Mouse (Mus musculus): ENCODE results near the gene Slc26a9. TPM values are rescaled to one million over a fixed set of nuclear protein-coding genes. Genes with fewer than 3 reads are reported as not detected.
"Not testable (repeated sequence)": the region's sequence is repeated elsewhere in the genome, so short reads cannot be mapped to it uniquely, and the experiment has no call there.

The Slc26a9 gene
- polyA plus RNA-seq, 1 experiment from 2014 or later = 0.51 TPM

- H3K4me1 ChIP-seq (replicated peaks; ENCODE audit: control insufficient read depth, insufficient read depth, low read length); ATAC-seq (replicated peaks; ENCODE audit: low FRiP score, low TSS enrichment, low read depth); H3K9ac ChIP-seq (ENCODE audit: low read length); H3K4me2 ChIP-seq (ENCODE audit: low read length); H3K9me3 ChIP-seq (ENCODE audit: control insufficient read depth, low read length); H3K27me3 ChIP-seq (replicated peaks; ENCODE audit: control insufficient read depth, insufficient read depth, low read length); H3K27ac ChIP-seq (ENCODE audit: low read depth); H3K36me3 ChIP-seq (ENCODE audit: control insufficient read depth, insufficient read depth, low read length); DNase-seq (ENCODE audit: low spot score); H3K4me3 ChIP-seq (ENCODE audit: low read depth, low read length): not testable (repeated sequence)
- 73% methylated on average over 8 of the region's 9 CpGs for WGBS
Observed at GRCm38 (mm10) chr1:131820353-131820752, 76.5 kb downstream of the Slc26a9 start.

GRCm38 (mm10) chr1:131820887-131821328 is 77.1 kb downstream of the Slc26a9 start:
- 80% methylated on average over 10 of the region's 10 CpGs for WGBS
- DNase-seq (ENCODE audit: low spot score) (no peak), ATAC-seq (replicated peaks; ENCODE audit: low FRiP score, low TSS enrichment, low read depth) (no peak)
- no peaks in the 10 kb centered on the region for H3K9me3 ChIP-seq (ENCODE audit: control insufficient read depth, low read length)
- H3K36me3 ChIP-seq (ENCODE audit: control insufficient read depth, insufficient read depth, low read length) = no peaks in the 10 kb centered on the region
- H3K4me3 ChIP-seq (ENCODE audit: low read depth, low read length) = no peak overlapping the region
- no peaks in the 10 kb centered on the region for H3K4me1 ChIP-seq (replicated peaks; ENCODE audit: control insufficient read depth, insufficient read depth, low read length)
- H3K4me2 ChIP-seq (ENCODE audit: low read length) = no peak overlapping the region
- no peak overlapping the region for H3K27ac ChIP-seq (ENCODE audit: low read depth)
- H3K27me3 ChIP-seq (replicated peaks; ENCODE audit: control insufficient read depth, insufficient read depth, low read length) = no peaks in the 10 kb centered on the region
- no peak overlapping the region for H3K9ac ChIP-seq (ENCODE audit: low read length)

Other genes with a start within 250 kb of the Slc26a9 start
- 14.3 and 16.4 TPM in 2 replicates for gene Srgap2, start 216.7 kb upstream of the Slc26a9 start, polyA plus RNA-seq (2014; fragmentation: Nextera tagmentation; extraction: Ambion mirVana)
- 2.8 and 3.0 TPM in 2 replicates for gene Fam72a, start 216.1 kb upstream of the Slc26a9 start, polyA plus RNA-seq (2014; fragmentation: Nextera tagmentation; extraction: Ambion mirVana)
- 0.04 TPM in 1 of 2 replicates, not detected in the other for gene Avpr1b, start 144.8 kb upstream of the Slc26a9 start, polyA plus RNA-seq (2014; fragmentation: Nextera tagmentation; extraction: Ambion mirVana)
- gene Ctse, start 105.7 kb upstream of the Slc26a9 start, polyA plus RNA-seq (2014; fragmentation: Nextera tagmentation; extraction: Ambion mirVana) = 0.38 and 1.0 TPM in 2 replicates
- gene Rab7b, start 55.3 kb upstream of the Slc26a9 start, polyA plus RNA-seq (2014; fragmentation: Nextera tagmentation; extraction: Ambion mirVana) = 3.0 and 4.3 TPM in 2 replicates
- gene Pm20d1, start 53.4 kb downstream of the Slc26a9 start, polyA plus RNA-seq (2014; fragmentation: Nextera tagmentation; extraction: Ambion mirVana) = 0.71 and 1.4 TPM in 2 replicates
- 8.4 and 8.9 TPM in 2 replicates for gene Slc41a1, start 83.5 kb downstream of the Slc26a9 start, polyA plus RNA-seq (2014; fragmentation: Nextera tagmentation; extraction: Ambion mirVana)
- gene Rab29, start 123.2 kb downstream of the Slc26a9 start, polyA plus RNA-seq (2014; fragmentation: Nextera tagmentation; extraction: Ambion mirVana) = 17.6 and 18.4 TPM in 2 replicates
- gene Nucks1, start 166.5 kb downstream of the Slc26a9 start, polyA plus RNA-seq (2014; fragmentation: Nextera tagmentation; extraction: Ambion mirVana) = 50.5 and 52.5 TPM in 2 replicates
- 2.1 and 2.4 TPM in 2 replicates for gene Slc45a3, start 218.9 kb downstream of the Slc26a9 start, polyA plus RNA-seq (2014; fragmentation: Nextera tagmentation; extraction: Ambion mirVana)